Mouse (Mus musculus) small intestine, adult 2 months (tissue): ENCODE results near the gene Cox16.

Source experiments
- CTCF ChIP-seq: fragments of 200-500 bp; IDR thresholded peaks from 2 replicates; pipeline ENCODE4 v1.5.1; 2012; ENCODE audit warnings: low read depth, mild to moderate bottlenecking, control low read depth, inconsistent platforms, low read length, moderate library complexity, mixed read lengths; ENCODE audit not compliant: insufficient replicate concordance, insufficient read length; ENCODE audit errors: extremely low read depth
- POLR2A ChIP-seq: fragments of 200-500 bp; IDR thresholded peaks from 2 replicates; pipeline ENCODE4 v1.6.1; 2012; ENCODE audit warnings: low read depth, mild to moderate bottlenecking, control low read depth, inconsistent platforms, low read length, moderate library complexity

- TF ChIP-seq CTCF, result no peak
- TF ChIP-seq POLR2A, result no peak
Measured at GRCm38 (mm10) chr12:81324991-81325390, 159.9 kb downstream of the Cox16 start.
